Mouse (Mus musculus): ENCODE measurements at regions not wholly inside any gene's neighbourhood (a gene's known extent, or its start where the extent isn't known, plus 50 kb on each side); places are given as distances from the start of the nearest gene placed in this dataset.

- 87% methylated on average over 1 of the region's 1 CpGs for WGBS
- Histone ChIP-seq H3K9me3 (replicated peaks; ENCODE audit: control insufficient read depth, low read length) (no peaks in the 10 kb centered on the region), H3K36me3 (ENCODE audit: control insufficient read depth, insufficient read depth, low read length) (no peaks in the 10 kb centered on the region), H3K4me3 (replicated peaks; ENCODE audit: low read length) (no peak overlapping the region), H3K27ac (ENCODE audit: low read length) (no peak overlapping the region), H3K4me1 (ENCODE audit: control insufficient read depth, insufficient read depth, low read length) (no peaks in the 10 kb centered on the region), H3K4me2 (ENCODE audit: low read depth, low read length) (no peak overlapping the region), H3K9ac (ENCODE audit: low read length) (no peak overlapping the region), H3K27me3 (ENCODE audit: control insufficient read depth, insufficient read depth, low read length) (no peaks in the 10 kb centered on the region)
- no peak for ATAC-seq (ENCODE audit: insufficient read depth, low FRiP score)
These were observed 110.5 kb upstream of the Adcy1 start for GRCm38 (mm10) chr11:6952787-6953186.

GRCm38 (mm10) chr11:6951361-6951760 is 111.9 kb upstream of the Adcy1 start:
- Histone ChIP-seq H3K9me3 (replicated peaks; ENCODE audit: control insufficient read depth, low read length) (no peaks in the 10 kb centered on the region), H3K36me3 (ENCODE audit: control insufficient read depth, insufficient read depth, low read length) (no peaks in the 10 kb centered on the region), H3K4me1 (ENCODE audit: control insufficient read depth, insufficient read depth, low read length) (no peaks in the 10 kb centered on the region), H3K4me3 (replicated peaks; ENCODE audit: low read length) (no peak overlapping the region), H3K4me2 (ENCODE audit: low read depth, low read length) (no peak overlapping the region), H3K27ac (ENCODE audit: low read length) (no peak overlapping the region), H3K9ac (ENCODE audit: low read length) (no peak overlapping the region), H3K27me3 (ENCODE audit: control insufficient read depth, insufficient read depth, low read length) (no peaks in the 10 kb centered on the region)
- no peak for ATAC-seq (ENCODE audit: insufficient read depth, low FRiP score)

- Histone ChIP-seq H3K36me3 (ENCODE audit: control insufficient read depth, insufficient read depth, low read length) (no peaks in the 10 kb centered on the region), H3K9ac (ENCODE audit: low read length) (no peak overlapping the region), H3K4me2 (ENCODE audit: low read depth, low read length) (no peak overlapping the region), H3K27ac (ENCODE audit: low read length) (no peak overlapping the region), H3K4me3 (replicated peaks; ENCODE audit: low read length) (no peak overlapping the region), H3K27me3 (ENCODE audit: control insufficient read depth, insufficient read depth, low read length) (no peaks in the 10 kb centered on the region), H3K9me3 (replicated peaks; ENCODE audit: control insufficient read depth, low read length) (no peaks in the 10 kb centered on the region), H3K4me1 (ENCODE audit: control insufficient read depth, insufficient read depth, low read length) (no peaks in the 10 kb centered on the region)
- no peak for ATAC-seq (ENCODE audit: insufficient read depth, low FRiP score)
- WGBS, result 59% methylated on average over 2 of the region's 2 CpGs
These were observed 111.6 kb upstream of the Gm11983 start for GRCm38 (mm10) chr11:6949051-6949450.

- 85% methylated on average over 1 of the region's 1 CpGs for WGBS
- Histone ChIP-seq H3K4me1 (ENCODE audit: control insufficient read depth, insufficient read depth, low read length) (no peaks in the 10 kb centered on the region), H3K4me3 (replicated peaks; ENCODE audit: low read length) (no peak overlapping the region)
These were observed 96.7 kb upstream of the Gm11983 start for GRCm38 (mm10) chr11:6934157-6934556.

GRCm38 (mm10) chr11:6926036-6926435 is 88.6 kb upstream of the Gm11983 start:
- Histone ChIP-seq H3K9ac (ENCODE audit: low read length) (no peak overlapping the region), H3K27me3 (ENCODE audit: control insufficient read depth, insufficient read depth, low read length) (no peaks in the 10 kb centered on the region; the same call in 1 of the 2 replicates), H3K4me2 (ENCODE audit: low read depth, low read length) (no peak overlapping the region), H3K4me3 (replicated peaks; ENCODE audit: low read length) (no peak overlapping the region), H3K27ac (ENCODE audit: low read length) (no peak overlapping the region), H3K9me3 (replicated peaks; ENCODE audit: control insufficient read depth, low read length) (no peaks in the 10 kb centered on the region), H3K4me1 (ENCODE audit: control insufficient read depth, insufficient read depth, low read length) (peaks cover 11% of the 10 kb centered on the region), H3K36me3 (ENCODE audit: control insufficient read depth, insufficient read depth, low read length) (no peaks in the 10 kb centered on the region)
- WGBS, result 81% methylated on average over 8 of the region's 8 CpGs
- ATAC-seq (ENCODE audit: insufficient read depth, low FRiP score), result no peak

More at GRCm38 (mm10) chr11:6934157-6934556, 96.7 kb upstream of the Gm11983 start:
- ATAC-seq (ENCODE audit: insufficient read depth, low FRiP score), result no peak
- Histone ChIP-seq H3K36me3 (ENCODE audit: control insufficient read depth, insufficient read depth, low read length) (no peaks in the 10 kb centered on the region), H3K27me3 (ENCODE audit: control insufficient read depth, insufficient read depth, low read length) (no peaks in the 10 kb centered on the region), H3K4me2 (ENCODE audit: low read depth, low read length) (no peak overlapping the region), H3K9me3 (replicated peaks; ENCODE audit: control insufficient read depth, low read length) (no peaks in the 10 kb centered on the region; the same call in 1 of the 2 replicates), H3K27ac (ENCODE audit: low read length) (no peak overlapping the region), H3K9ac (ENCODE audit: low read length) (no peak overlapping the region)

GRCm38 (mm10) chr11:6924476-6924875 is 87.0 kb upstream of the Gm11983 start:
- peak overlapping the region; percentile 42; the same call in 1 of the 2 replicates for H3K27ac ChIP-seq (ENCODE audit: low read length)
- H3K36me3 ChIP-seq (ENCODE audit: control insufficient read depth, insufficient read depth, low read length), result no peaks in the 10 kb centered on the region
- no peak overlapping the region; the same call in 1 of the 2 replicates for H3K4me3 ChIP-seq (replicated peaks; ENCODE audit: low read length)
- peak overlapping the region; percentile 58; the same call in 1 of the 2 replicates for H3K9ac ChIP-seq (ENCODE audit: low read length)
- 17% methylated on average over 6 of the region's 6 CpGs for WGBS
- H3K4me2 ChIP-seq (ENCODE audit: low read depth, low read length), result peak overlapping the region; percentile 44
- peaks cover 11% of the 10 kb centered on the region for H3K4me1 ChIP-seq (ENCODE audit: control insufficient read depth, insufficient read depth, low read length)
- no peaks in the 10 kb centered on the region; the same call in 1 of the 2 replicates for H3K27me3 ChIP-seq (ENCODE audit: control insufficient read depth, insufficient read depth, low read length)
- peak; percentile 34; the same call in 1 of the 2 replicates for ATAC-seq (ENCODE audit: insufficient read depth, low FRiP score)
- no peaks in the 10 kb centered on the region for H3K9me3 ChIP-seq (replicated peaks; ENCODE audit: control insufficient read depth, low read length)

GRCm38 (mm10) chr11:6923917-6924316 is 86.5 kb upstream of the Gm11983 start:
- ATAC-seq (ENCODE audit: insufficient read depth, low FRiP score), result peak; percentile 84; the same call in 1 of the 2 replicates
- Histone ChIP-seq H3K4me3 (replicated peaks; ENCODE audit: low read length) (peak overlapping the region; percentile 23), H3K36me3 (ENCODE audit: control insufficient read depth, insufficient read depth, low read length) (no peaks in the 10 kb centered on the region), H3K9ac (ENCODE audit: low read length) (peak overlapping the region; percentile 58), H3K27me3 (ENCODE audit: control insufficient read depth, insufficient read depth, low read length) (no peaks in the 10 kb centered on the region; the same call in 1 of the 2 replicates), H3K9me3 (replicated peaks; ENCODE audit: control insufficient read depth, low read length) (no peaks in the 10 kb centered on the region), H3K4me1 (ENCODE audit: control insufficient read depth, insufficient read depth, low read length) (peaks cover 11% of the 10 kb centered on the region), H3K4me2 (ENCODE audit: low read depth, low read length) (peak overlapping the region; percentile 44), H3K27ac (ENCODE audit: low read length) (peak overlapping the region; percentile 42)
- 13% methylated on average over 6 of the region's 6 CpGs for WGBS

- 90% methylated on average over 1 of the region's 1 CpGs for WGBS
- H3K4me2 ChIP-seq (ENCODE audit: low read depth, low read length), result no peak overlapping the region
- H3K9me3 ChIP-seq (replicated peaks; ENCODE audit: control insufficient read depth, low read length), result peaks cover 7% of the 10 kb centered on the region; the same call in 1 of the 2 replicates
- no peaks in the 10 kb centered on the region for H3K27me3 ChIP-seq (ENCODE audit: control insufficient read depth, insufficient read depth, low read length)
- H3K27ac ChIP-seq (ENCODE audit: low read length), result no peak overlapping the region
- ATAC-seq (ENCODE audit: insufficient read depth, low FRiP score), result no peak
- no peaks in the 10 kb centered on the region for H3K36me3 ChIP-seq (ENCODE audit: control insufficient read depth, insufficient read depth, low read length)
- no peaks in the 10 kb centered on the region; the same call in 1 of the 2 replicates for H3K4me1 ChIP-seq (ENCODE audit: control insufficient read depth, insufficient read depth, low read length)
- no peak overlapping the region for H3K4me3 ChIP-seq (replicated peaks; ENCODE audit: low read length)
- no peak overlapping the region for H3K9ac ChIP-seq (ENCODE audit: low read length)
These were observed 81.1 kb upstream of the Gm11983 start for GRCm38 (mm10) chr11:6918546-6918945.

GRCm38 (mm10) chr11:6905630-6906029 is 68.2 kb upstream of the Gm11983 start:
- no peak overlapping the region for H3K27ac ChIP-seq (ENCODE audit: low read length)

More at GRCm38 (mm10) chr11:6905630-6906029, 68.2 kb upstream of the Gm11983 start:
- ATAC-seq (ENCODE audit: insufficient read depth, low FRiP score), result no peak
- Histone ChIP-seq H3K36me3 (ENCODE audit: control insufficient read depth, insufficient read depth, low read length) (no peaks in the 10 kb centered on the region), H3K9ac (ENCODE audit: low read length) (no peak overlapping the region), H3K4me3 (replicated peaks; ENCODE audit: low read length) (no peak overlapping the region), H3K4me2 (ENCODE audit: low read depth, low read length) (no peak overlapping the region), H3K4me1 (ENCODE audit: control insufficient read depth, insufficient read depth, low read length) (no peaks in the 10 kb centered on the region), H3K9me3 (replicated peaks; ENCODE audit: control insufficient read depth, low read length) (no peaks in the 10 kb centered on the region), H3K27me3 (ENCODE audit: control insufficient read depth, insufficient read depth, low read length) (no peaks in the 10 kb centered on the region)
- 58% methylated on average over 5 of the region's 5 CpGs for WGBS

Measured in stomach, embryonic 16.5 days (tissue).